Mouse (Mus musculus) heart, postnatal 0 days (tissue): Measurements from ENCODE around the gene Csdc2. TPM values are rescaled to one million over a fixed set of nuclear protein-coding genes. Genes with fewer than 3 reads are reported as not detected.
"Not testable (repeated sequence)": the region's sequence is repeated elsewhere in the genome, so short reads cannot be mapped to it uniquely, and the experiment has no call there.

Source experiments
- ATAC-seq: fragments of 200-750 bp; cut with Nextera tagmentation; 2 replicates; pipeline ENCODE4 v1.8.0; 2017; ENCODE audit warnings: low read depth, moderate number of reproducible peaks, moderate library complexity; ENCODE audit not compliant: insufficient read depth
- DNase-seq: peaks from one replicate; pipeline ENCODE4 v3.0.0-alpha.2; 2016; ENCODE audit warnings: low spot score
- H3K27ac ChIP-seq: fragments of 300-500 bp; sonication (generic); 2 replicates; pipeline ENCODE4 v1.5.1; 2014; ENCODE audit warnings: low read depth, mild to moderate bottlenecking
- H3K27me3 ChIP-seq: fragments of 300-500 bp; sonication (generic); 2 replicates; pipeline ENCODE4 v1.6.1; 2014; ENCODE audit warnings: low read length, mixed read lengths; ENCODE audit not compliant: control insufficient read depth, insufficient read depth
- H3K36me3 ChIP-seq: fragments of 300-500 bp; sonication (generic); replicated peaks from 2 replicates; pipeline ENCODE4 v1.6.1; 2014; ENCODE audit warnings: low read length, mixed read lengths; ENCODE audit not compliant: control insufficient read depth, insufficient read depth
- H3K4me1 ChIP-seq: fragments of 300-500 bp; sonication (generic); 2 replicates; pipeline ENCODE4 v1.6.1; 2014; ENCODE audit warnings: antibody characterized with exemption; ENCODE audit not compliant: control insufficient read depth, insufficient read depth
- H3K4me2 ChIP-seq: fragments of 300-500 bp; sonication (generic); 2 replicates; pipeline ENCODE4 v1.6.1; 2014; ENCODE audit warnings: low read depth, mild to moderate bottlenecking, low read length, moderate library complexity
- H3K4me3 ChIP-seq: fragments of 300-500 bp; sonication (generic); 2 replicates; pipeline ENCODE4 v1.5.1; 2014; ENCODE audit warnings: low read depth, low read length
- H3K9ac ChIP-seq: fragments of 300-500 bp; sonication (generic); replicated peaks from 2 replicates; pipeline ENCODE4 v1.6.1; 2014; ENCODE audit warnings: low read depth, low read length, mixed read lengths
- H3K9me3 ChIP-seq: fragments of 300-500 bp; sonication (generic); replicated peaks from 2 replicates; pipeline ENCODE4 v1.6.1; 2016; ENCODE audit warnings: low read length; ENCODE audit not compliant: control insufficient read depth
- CTCF ChIP-seq: IDR thresholded peaks from 2 replicates; pipeline ENCODE4 v1.5.1; 2016; ENCODE audit warnings: antibody characterized with exemption, control low read depth, low read depth
- EP300 ChIP-seq: IDR thresholded peaks from 2 replicates; pipeline ENCODE4 v1.6.1; 2016; ENCODE audit warnings: antibody characterized with exemption, low read depth
- WGBS: fragments of 180-500 bp; shearing (Covaris S2); extraction: QIAGEN DNeasy Blood & Tissue Kit; methylation state at CpG from one replicate; pipeline ENCODE4 v1.1.7; 2014; 5-methylcytosine and 5-hydroxymethylcytosine counted together
- polyA plus RNA-seq: library from polyadenylated mRNA; unstranded; fragments of >200 nt; fragmentation: Nextera tagmentation; extraction: Ambion mirVana; gene quantifications from 2 replicates; pipeline ENCODE4 v1.2.1, GENCODE M21; 2015
- total RNA-seq: library from RNA; depleted of rRNA; stranded (reverse); fragments of >200 nt; gene quantifications from 2 replicates; pipeline ENCODE4 v1.2.3, GENCODE M21; 2014; ENCODE audit warnings: low replicate concordance

Csdc2 gene
- total and polyA plus RNA-seq, 2 experiments from 2014 or later: 2.8 to 7.7 TPM

DNA sequence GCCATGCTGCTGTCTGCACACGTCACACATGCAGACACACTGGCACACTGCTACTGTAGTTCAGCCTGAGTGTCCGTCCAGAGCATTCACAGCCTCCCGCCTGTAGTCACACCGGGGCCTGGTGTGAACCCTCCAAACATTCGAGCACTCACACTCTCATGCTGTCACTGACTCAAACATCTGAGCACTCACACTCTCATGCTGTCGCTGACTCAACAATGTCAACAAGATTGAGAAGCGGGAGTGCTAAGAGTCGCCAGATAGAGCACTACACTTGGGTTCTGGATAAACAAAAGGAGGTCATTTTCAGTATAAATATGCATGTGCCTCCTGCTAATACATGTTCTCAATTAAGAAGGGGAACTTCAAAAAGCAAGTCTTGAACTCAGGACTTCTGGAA lies 28.6 kb upstream of the Csdc2 start:
- H3K27ac ChIP-seq: no peak overlapping the region
- WGBS: 76% methylated on average over 8 of the region's 8 CpGs
- H3K4me3 ChIP-seq: no peak overlapping the region
- no peaks in the 10 kb centered on the region for H3K27me3 ChIP-seq
- H3K4me2 ChIP-seq: no peak overlapping the region
- H3K9me3 ChIP-seq: no peaks in the 10 kb centered on the region
- peaks cover 96% of the 10 kb centered on the region for H3K36me3 ChIP-seq
- DNase-seq (no peak), ATAC-seq (no peak)
- H3K9ac ChIP-seq: no peak overlapping the region
- H3K4me1 ChIP-seq: no peaks in the 10 kb centered on the region
- TF ChIP-seq CTCF (no peak), EP300 (no peak)

GRCm38 (mm10) chr15:81908767-81909166 lies 27.8 kb upstream of the Csdc2 start:
- peaks cover 96% of the 10 kb centered on the region for H3K36me3 ChIP-seq
- TF ChIP-seq CTCF: peak; percentile 13; the same call in 1 of the 2 replicates
- not testable (repeated sequence) for DNase-seq, H3K4me2 ChIP-seq, H3K9ac ChIP-seq, H3K4me3 ChIP-seq, H3K4me1 ChIP-seq, ATAC-seq, H3K27me3 ChIP-seq, H3K27ac ChIP-seq, H3K9me3 ChIP-seq
- 87% methylated on average over 4 of the region's 4 CpGs for WGBS

DNA sequence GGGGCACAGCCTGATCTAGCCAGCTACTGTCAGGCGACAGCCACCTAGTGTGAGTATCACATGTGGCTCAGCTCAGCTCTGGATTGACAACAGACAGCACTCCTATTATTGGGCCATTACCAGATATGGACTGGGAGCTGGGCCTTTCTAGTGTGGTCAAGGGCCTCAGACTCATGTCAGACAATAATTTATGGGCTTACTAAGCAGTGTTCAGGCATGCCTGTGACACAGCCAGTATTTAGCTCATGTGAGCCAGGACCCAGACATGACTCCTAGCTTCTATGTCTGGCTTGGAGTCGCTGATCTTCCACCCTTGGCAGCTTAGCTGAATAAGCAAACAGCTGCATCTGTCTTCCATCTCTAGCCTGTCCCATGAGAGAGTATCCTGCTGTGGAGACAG lies 24.1 kb upstream of the Csdc2 start:
- 57% methylated on average over 2 of the region's 2 CpGs for WGBS
- no peak overlapping the region for H3K9ac ChIP-seq
- 0 out of 2 replicates have a peak overlapping the region, but pooled peaks have one; percentile 11 for H3K27ac ChIP-seq
- no peaks in the 10 kb centered on the region for H3K4me1 ChIP-seq
- no peaks in the 10 kb centered on the region for H3K27me3 ChIP-seq
- TF ChIP-seq CTCF: no peak
- no peak overlapping the region for H3K4me3 ChIP-seq
- H3K36me3 ChIP-seq: peaks cover 89% of the 10 kb centered on the region
- no peaks in the 10 kb centered on the region for H3K9me3 ChIP-seq
- no peak for ATAC-seq
- no peak overlapping the region for H3K4me2 ChIP-seq
- no peak for DNase-seq

GRCm38 (mm10) chr15:81914668-81915067 lies 21.9 kb upstream of the Csdc2 start:
- H3K27me3 ChIP-seq: no peaks in the 10 kb centered on the region
- ATAC-seq: no peak
- peaks cover 70% of the 10 kb centered on the region for H3K36me3 ChIP-seq
- no peaks in the 10 kb centered on the region for H3K9me3 ChIP-seq
- TF ChIP-seq EP300 (no peak), CTCF (no peak)
- H3K27ac ChIP-seq: no peak overlapping the region
- no peak overlapping the region for H3K4me2 ChIP-seq
- H3K4me1 ChIP-seq: no peaks in the 10 kb centered on the region
- H3K9ac ChIP-seq: no peak overlapping the region
- no peak for DNase-seq
- WGBS: 73% methylated on average over 5 of the region's 5 CpGs
- H3K4me3 ChIP-seq: no peak overlapping the region

DNA sequence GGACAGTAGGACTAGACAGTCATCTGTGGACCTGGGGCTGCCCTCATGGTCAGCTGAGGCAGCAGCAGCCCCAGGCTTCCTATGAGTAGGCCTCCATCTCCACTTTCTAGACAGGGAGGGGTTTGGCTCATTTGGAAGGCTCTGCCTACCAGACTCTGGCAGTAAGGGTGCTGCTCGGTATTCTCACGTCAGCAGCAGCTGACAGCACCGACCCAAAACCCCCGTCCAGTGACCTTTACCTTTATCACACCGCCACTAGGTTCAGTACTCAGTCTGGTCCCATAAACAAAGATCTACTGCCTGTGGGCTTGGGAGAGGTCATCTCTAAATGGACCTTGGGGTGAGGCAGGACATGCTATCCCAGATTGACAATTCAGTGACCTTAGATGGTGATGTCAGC lies 20.9 kb upstream of the Csdc2 start:
- ATAC-seq (no peak), DNase-seq (no peak)
- H3K27me3 ChIP-seq: no peaks in the 10 kb centered on the region
- no peak overlapping the region for H3K27ac ChIP-seq
- no peak overlapping the region for H3K9ac ChIP-seq
- 53% methylated on average over 5 of the region's 5 CpGs for WGBS
- no peak overlapping the region for H3K4me3 ChIP-seq
- no peak overlapping the region for H3K4me2 ChIP-seq
- H3K9me3 ChIP-seq: no peaks in the 10 kb centered on the region
- no peaks in the 10 kb centered on the region for H3K4me1 ChIP-seq
- peaks cover 60% of the 10 kb centered on the region for H3K36me3 ChIP-seq
- TF ChIP-seq EP300 (no peak), CTCF (no peak)

- no peak for TF ChIP-seq CTCF
- no peak for TF ChIP-seq EP300
- no peaks in the 10 kb centered on the region for H3K27me3 ChIP-seq
- ATAC-seq (no peak), DNase-seq (no peak)
- no peak overlapping the region for H3K4me2 ChIP-seq
- WGBS: 77% methylated on average over 12 of the region's 12 CpGs
- H3K9ac ChIP-seq: no peak overlapping the region
- H3K4me1 ChIP-seq: no peaks in the 10 kb centered on the region
- H3K9me3 ChIP-seq: no peaks in the 10 kb centered on the region
- no peak overlapping the region for H3K4me3 ChIP-seq
- H3K27ac ChIP-seq: no peak overlapping the region
- H3K36me3 ChIP-seq: peaks cover 45% of the 10 kb centered on the region
These were observed 19.4 kb upstream of the Csdc2 start for GRCm38 (mm10) chr15:81917201-81917600.
